Mouse (Mus musculus) embryonic facial prominence, embryonic 11.5 days (tissue): ENCODE data around the gene Alkbh1. TPM values are rescaled to one million over a fixed set of nuclear protein-coding genes. Genes with fewer than 3 reads are reported as not detected.

ENCODE experiments used
- ATAC-seq: fragments of 200-750 bp; cut with Nextera tagmentation; replicated peaks from 2 replicates; pipeline ENCODE4 v1.8.0; 2017; ENCODE audit warnings: low read depth; ENCODE audit not compliant: insufficient number of reproducible peaks, low FRiP score, low TSS enrichment
- DNase-seq: peaks from one replicate; pipeline ENCODE4 v3.0.0-alpha.2; 2015; ENCODE audit warnings: low spot score
- H3K27ac ChIP-seq: fragments of 300-500 bp; sonication (generic); replicated peaks from 2 replicates; pipeline ENCODE4 v1.5.1; 2014; ENCODE audit warnings: mild to moderate bottlenecking, low read depth, low read length, control low read depth
- H3K27me3 ChIP-seq: fragments of 300-500 bp; sonication (generic); 2 replicates; pipeline ENCODE4 v1.6.1; 2014; ENCODE audit warnings: mild to moderate bottlenecking, low read length, moderate library complexity, mixed read lengths; ENCODE audit not compliant: control insufficient read depth, insufficient read depth
- H3K36me3 ChIP-seq: fragments of 300-500 bp; sonication (generic); replicated peaks from 2 replicates; pipeline ENCODE4 v1.6.1; 2014; ENCODE audit warnings: low read depth, mild to moderate bottlenecking, low read length, moderate library complexity, mixed read lengths; ENCODE audit not compliant: control insufficient read depth, insufficient read depth
- H3K4me1 ChIP-seq: fragments of 300-500 bp; sonication (generic); 2 replicates; pipeline ENCODE4 v1.6.1; 2014; ENCODE audit warnings: low read length, mixed read lengths; ENCODE audit not compliant: control insufficient read depth, insufficient read depth
- H3K4me2 ChIP-seq: fragments of 300-500 bp; sonication (generic); 2 replicates; pipeline ENCODE4 v1.6.1; 2014; ENCODE audit warnings: low read depth, mild to moderate bottlenecking, control low read depth, low read length, moderate library complexity
- H3K4me3 ChIP-seq: fragments of 300-500 bp; sonication (generic); 2 replicates; pipeline ENCODE4 v1.5.1; 2014; ENCODE audit warnings: low read depth, low read length, control low read depth
- H3K9ac ChIP-seq: fragments of 300-500 bp; sonication (generic); replicated peaks from 2 replicates; pipeline ENCODE4 v1.6.1; 2014; ENCODE audit warnings: mild to moderate bottlenecking, control low read depth, low read length
- H3K9me3 ChIP-seq: fragments of 300-500 bp; sonication (generic); replicated peaks from 2 replicates; pipeline ENCODE4 v1.6.1; 2016; ENCODE audit warnings: mild to moderate bottlenecking, low read length, inconsistent platforms, mixed read lengths; ENCODE audit not compliant: control insufficient read depth
- WGBS: fragments of 180-500 bp; shearing (Covaris S2); extraction: QIAGEN DNeasy Blood & Tissue Kit; methylation state at CpG from one replicate; pipeline ENCODE4 v1.1.7; 2014; 5-methylcytosine and 5-hydroxymethylcytosine counted together
- polyA plus RNA-seq: library from polyadenylated mRNA; unstranded; fragments of >200 nt; fragmentation: Nextera tagmentation; extraction: Ambion mirVana; gene quantifications from 2 replicates; pipeline ENCODE4 v1.2.1, GENCODE M21; 2014

Gene Alkbh1
- polyA plus RNA-seq, 1 experiment from 2014 or later: 33.4 TPM

- H3K27me3 ChIP-seq: no peaks in the 10 kb centered on the region
- H3K4me2 ChIP-seq: no peak overlapping the region
- no peak overlapping the region for H3K9ac ChIP-seq
- no peaks in the 10 kb centered on the region for H3K9me3 ChIP-seq
- H3K27ac ChIP-seq: no peak overlapping the region
- DNase-seq (no peak), ATAC-seq (no peak)
- no peak overlapping the region for H3K4me3 ChIP-seq
- peaks cover 11% of the 10 kb centered on the region for H3K36me3 ChIP-seq
- WGBS: 92% methylated on average over 5 of the region's 5 CpGs
- no peaks in the 10 kb centered on the region for H3K4me1 ChIP-seq
Observed at GRCm38 (mm10) chr12:87426354-87427031, 17.3 kb downstream of the Alkbh1 start.

DNA sequence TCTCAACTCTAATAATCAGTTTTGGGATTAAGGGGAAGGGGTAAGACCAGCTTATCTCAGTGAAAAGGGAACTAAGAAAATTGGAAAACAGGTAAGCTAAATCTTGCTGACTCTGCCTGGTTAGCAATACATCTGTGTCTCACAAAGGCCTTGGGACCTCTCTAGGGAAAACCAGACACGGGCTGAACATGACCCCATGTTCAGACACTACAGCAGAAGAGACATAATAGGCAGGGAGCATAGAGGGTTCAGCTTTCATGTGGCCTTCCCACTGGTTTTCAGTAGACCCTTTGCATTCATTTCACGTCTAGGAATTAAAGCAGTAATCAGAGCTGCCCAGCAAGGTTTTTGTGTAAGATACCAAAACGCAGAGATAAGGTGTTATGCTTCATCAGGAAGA is 19.3 kb downstream of the Alkbh1 start:
- H3K4me1 ChIP-seq: no peaks in the 10 kb centered on the region
- no peak for ATAC-seq
- H3K27me3 ChIP-seq: no peaks in the 10 kb centered on the region
- H3K4me3 ChIP-seq: no peak overlapping the region
- 29% methylated on average over 3 of the region's 3 CpGs for WGBS
- peaks cover 3% of the 10 kb centered on the region for H3K36me3 ChIP-seq
- no peak overlapping the region for H3K27ac ChIP-seq
- no peak overlapping the region for H3K9ac ChIP-seq
- H3K4me2 ChIP-seq: no peak overlapping the region
- H3K9me3 ChIP-seq: no peaks in the 10 kb centered on the region
- DNase-seq: no peak

DNA sequence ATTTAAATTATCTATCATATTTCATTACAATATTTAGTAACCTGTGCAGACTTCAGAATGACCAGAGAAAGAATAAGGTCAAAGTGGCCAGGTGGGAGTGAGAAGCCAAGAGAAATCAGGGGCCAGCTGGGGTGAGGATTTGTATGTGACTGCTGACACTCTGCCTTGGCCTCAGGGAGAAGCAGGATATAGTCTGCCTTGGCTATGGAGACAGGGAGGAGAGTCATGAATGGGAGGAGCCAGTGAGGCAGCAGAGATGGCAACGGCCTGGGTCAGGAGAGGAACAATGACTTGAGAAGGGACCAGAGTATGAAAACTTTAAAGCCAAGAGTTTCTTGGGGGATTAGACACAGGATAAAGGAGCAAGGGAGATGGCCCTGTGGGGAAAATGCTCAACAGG is 20.1 kb downstream of the Alkbh1 start:
- Histone ChIP-seq H3K4me3 (no peak overlapping the region), H3K36me3 (peaks cover 3% of the 10 kb centered on the region), H3K4me2 (no peak overlapping the region), H3K27ac (no peak overlapping the region), H3K9ac (no peak overlapping the region), H3K4me1 (no peaks in the 10 kb centered on the region), H3K9me3 (no peaks in the 10 kb centered on the region), H3K27me3 (no peaks in the 10 kb centered on the region)
- WGBS: 41% methylated on average over 1 of the region's 1 CpGs
- ATAC-seq (no peak), DNase-seq (no peak)

DNA sequence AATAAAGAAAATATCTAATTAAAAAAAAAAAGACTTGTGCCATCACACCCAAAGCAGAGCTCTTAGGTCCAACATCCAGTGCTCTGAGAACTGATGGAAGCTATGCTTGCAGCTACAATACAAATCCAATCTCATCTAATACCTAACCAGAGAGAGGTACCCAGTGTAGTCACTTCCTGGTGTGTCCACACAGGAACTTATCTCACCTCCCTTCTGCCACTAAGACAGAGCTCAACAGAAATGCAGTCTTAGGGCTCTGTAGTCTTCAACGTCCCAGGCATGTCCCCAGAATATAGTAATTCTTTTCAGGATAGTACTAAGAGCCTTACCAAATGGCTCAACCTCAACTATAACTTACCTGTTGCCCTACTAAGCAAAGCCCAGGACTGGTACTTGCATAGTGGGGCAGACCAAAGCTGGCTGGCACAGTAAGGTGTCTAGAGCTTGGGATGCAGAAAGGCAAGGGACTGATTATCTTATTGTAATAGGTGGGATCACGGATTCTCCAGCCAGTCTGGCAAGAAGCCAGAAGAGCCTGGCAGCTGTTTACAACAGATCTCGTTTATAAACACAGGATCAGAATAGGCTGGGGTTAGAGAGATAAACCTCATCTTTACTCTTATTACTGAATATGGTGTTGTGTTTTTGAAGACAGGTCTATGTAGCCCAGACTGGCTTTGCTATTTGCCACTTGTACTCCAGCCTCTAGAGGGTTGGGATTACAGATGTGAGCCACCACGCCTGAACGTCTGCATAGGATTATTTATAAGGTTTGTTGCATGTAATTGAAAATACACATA is 21.9 kb downstream of the Alkbh1 start:
- no peaks in the 10 kb centered on the region for H3K9me3 ChIP-seq
- no peak overlapping the region for H3K27ac ChIP-seq
- H3K27me3 ChIP-seq: no peaks in the 10 kb centered on the region
- ATAC-seq: no peak
- no peak for DNase-seq
- no peaks in the 10 kb centered on the region for H3K36me3 ChIP-seq
- H3K9ac ChIP-seq: no peak overlapping the region
- WGBS: 90% methylated on average over 5 of the region's 5 CpGs
- no peak overlapping the region for H3K4me3 ChIP-seq
- H3K4me1 ChIP-seq: no peaks in the 10 kb centered on the region
- no peak overlapping the region for H3K4me2 ChIP-seq

- no peak overlapping the region for H3K4me3 ChIP-seq
- no peak overlapping the region for H3K4me2 ChIP-seq
- H3K4me1 ChIP-seq: no peaks in the 10 kb centered on the region
- no peaks in the 10 kb centered on the region for H3K27me3 ChIP-seq
- H3K9ac ChIP-seq: no peak overlapping the region
- H3K27ac ChIP-seq: no peak overlapping the region
- DNase-seq: no peak
- H3K9me3 ChIP-seq: no peaks in the 10 kb centered on the region
- no peak for ATAC-seq
- no peaks in the 10 kb centered on the region for H3K36me3 ChIP-seq
- WGBS: 68% methylated on average over 12 of the region's 12 CpGs
Observed at GRCm38 (mm10) chr12:87419974-87420485, 23.8 kb downstream of the Alkbh1 start.

- no peak overlapping the region for H3K9ac ChIP-seq
- no peak overlapping the region for H3K27ac ChIP-seq
- no peaks in the 10 kb centered on the region for H3K9me3 ChIP-seq
- no peak overlapping the region for H3K4me2 ChIP-seq
- no peaks in the 10 kb centered on the region for H3K4me1 ChIP-seq
- no peaks in the 10 kb centered on the region for H3K27me3 ChIP-seq
- H3K36me3 ChIP-seq: no peaks in the 10 kb centered on the region
- 77% methylated on average over 5 of the region's 5 CpGs for WGBS
- no peak overlapping the region for H3K4me3 ChIP-seq
- ATAC-seq (peak; percentile 46; the same call in 1 of the 2 replicates), DNase-seq (no peak)
Observed at GRCm38 (mm10) chr12:87418921-87419320, 24.9 kb downstream of the Alkbh1 start.

GRCm38 (mm10) chr12:87416690-87417089 is 27.1 kb downstream of the Alkbh1 start:
- H3K9ac ChIP-seq: no peak overlapping the region
- H3K27ac ChIP-seq: no peak overlapping the region
- H3K4me2 ChIP-seq: no peak overlapping the region
- WGBS: 43% methylated on average over 7 of the region's 7 CpGs
- DNase-seq (peak; percentile 72), ATAC-seq (no peak)
- H3K4me1 ChIP-seq: no peaks in the 10 kb centered on the region
- no peaks in the 10 kb centered on the region for H3K9me3 ChIP-seq
- H3K4me3 ChIP-seq: no peak overlapping the region
- no peaks in the 10 kb centered on the region for H3K27me3 ChIP-seq
- H3K36me3 ChIP-seq: no peaks in the 10 kb centered on the region

DNA sequence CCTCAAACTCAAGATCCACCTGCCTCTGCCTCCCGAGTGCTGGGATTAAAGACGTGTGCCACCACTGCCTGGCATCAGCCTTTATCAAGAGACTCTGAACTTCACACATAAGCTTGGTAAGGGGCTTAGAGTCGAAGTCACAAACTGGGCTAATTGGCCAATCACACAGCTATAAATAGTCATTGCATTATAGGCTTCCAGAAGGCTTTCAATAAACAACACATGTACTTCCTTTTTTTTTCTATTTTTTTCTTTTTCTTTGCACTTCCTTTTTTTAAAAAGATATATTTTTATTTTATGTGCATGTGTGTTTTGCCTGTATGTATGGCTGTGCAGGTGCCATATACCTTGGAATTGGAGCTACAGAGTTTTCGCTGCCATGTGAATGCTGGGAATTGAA is 28.5 kb downstream of the Alkbh1 start:
- H3K9ac ChIP-seq: no peak overlapping the region
- DNase-seq (no peak), ATAC-seq (no peak)
- no peak overlapping the region for H3K27ac ChIP-seq
- no peaks in the 10 kb centered on the region for H3K4me1 ChIP-seq
- H3K9me3 ChIP-seq: no peaks in the 10 kb centered on the region
- H3K4me3 ChIP-seq: no peak overlapping the region
- no peak overlapping the region for H3K4me2 ChIP-seq
- 76% methylated on average over 4 of the region's 4 CpGs for WGBS
- H3K36me3 ChIP-seq: no peaks in the 10 kb centered on the region
- no peaks in the 10 kb centered on the region for H3K27me3 ChIP-seq
